Mouse (Mus musculus): ENCODE measurements around the gene Nelfcd. TPM values are rescaled to one million over a fixed set of nuclear protein-coding genes. Genes with fewer than 3 reads are reported as not detected.

Nelfcd gene
- polyA plus RNA-seq (2021) = 47.1 TPM

DNA sequence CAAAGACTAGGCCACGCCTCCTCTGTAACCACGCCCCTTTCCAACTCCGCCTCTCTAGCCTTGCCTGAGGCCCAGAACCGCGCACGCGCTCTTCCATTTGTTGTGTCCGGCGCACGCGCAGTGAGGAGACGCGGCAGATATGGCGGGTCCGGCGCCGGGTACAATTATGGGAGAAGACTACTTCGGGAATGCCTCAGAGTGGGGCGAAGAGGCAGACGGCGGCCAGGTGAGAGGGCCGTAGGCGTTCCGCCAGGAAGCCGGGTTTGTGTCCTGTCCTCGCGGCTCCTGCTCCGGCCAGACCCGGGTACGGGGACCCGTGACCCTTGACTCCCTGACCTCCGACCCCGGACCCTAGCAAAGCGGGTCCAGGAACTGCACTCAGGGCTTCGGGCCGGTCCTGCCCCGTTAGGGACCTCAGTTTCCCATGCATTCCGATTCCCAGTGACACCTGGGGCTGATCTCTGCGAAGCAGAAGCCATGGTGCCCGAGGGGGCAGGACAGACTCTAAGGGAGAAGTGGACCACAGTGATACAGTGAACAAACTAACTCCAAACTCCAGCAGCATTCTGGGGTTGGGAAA, at the start of gene Nelfcd:
Nelfcd (plus strand) TSS at position 74 of the 580 bp plus-strand sequence.
- DNase-seq (ENCODE audit: low read depth, low spot score) = peak; percentile 55
- ChIA-PET CTCF (interaction anchor here (1.1 kb wide), 1 partner anchor 43 kb away, joined by 3 read pairs; no protein-coding TSS in a partner anchor), POLR2A (no interaction called here)
- H3K27me3 ChIP-seq = no peaks in the 10 kb centered on the region
- in situ Hi-C loops (cut with MboI; ENCODE audit: low pct_unique_long_range_greater_than_20kb) = no loop called here
- peak; percentile 90 for ATAC-seq
- no peak for TF ChIP-seq CTCF (IDR thresholded peaks at IDR 0.05)

DNA sequence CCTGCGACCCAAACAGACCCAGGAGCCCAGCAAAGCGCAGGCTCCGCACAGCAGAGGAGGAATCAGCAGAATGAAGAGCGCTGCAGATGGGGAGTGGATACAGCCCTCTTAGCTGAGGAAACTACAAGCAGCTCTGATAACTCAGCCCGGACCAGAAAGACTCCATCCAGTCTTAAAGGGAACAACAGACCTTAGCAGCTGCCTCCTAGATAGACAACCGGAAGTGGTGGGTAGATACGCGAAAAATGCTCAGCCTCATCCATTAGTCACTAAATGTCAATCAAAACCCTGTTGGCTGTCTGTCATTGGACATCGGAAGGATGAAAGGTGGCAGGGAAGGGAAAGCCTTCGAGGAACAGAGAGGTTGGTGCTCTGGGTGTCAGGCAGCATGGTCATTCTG, 49.0 kb upstream of the Nelfcd start:
- DNase-seq (ENCODE audit: low read depth, low spot score) (no peak), ATAC-seq (no peak)
- in situ Hi-C loops (cut with MboI; ENCODE audit: low pct_unique_long_range_greater_than_20kb) = no loop called here
- no peak for TF ChIP-seq CTCF (IDR thresholded peaks at IDR 0.05)
- peaks cover 13% of the 10 kb centered on the region for H3K27me3 ChIP-seq
- ChIA-PET CTCF (no interaction called here), POLR2A (no interaction called here)

DNA sequence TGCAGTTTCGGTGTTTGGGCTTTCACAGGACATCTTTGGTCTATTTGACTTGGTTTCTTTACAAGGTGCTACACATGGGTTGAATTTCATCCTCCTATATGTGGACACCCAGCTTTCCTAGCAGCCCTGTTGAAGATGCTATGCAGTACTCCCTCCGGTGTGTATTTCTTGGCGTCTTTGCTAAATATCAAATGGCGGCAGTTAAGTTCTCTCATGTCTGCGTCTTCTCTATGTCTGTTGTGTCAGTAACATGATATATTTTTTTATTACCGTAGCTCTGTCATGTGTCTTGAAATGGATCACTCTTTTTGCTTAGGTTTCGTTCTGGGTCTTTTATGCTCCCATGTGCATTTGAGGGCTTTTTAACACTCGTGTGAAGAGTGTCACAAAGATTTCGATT, 34.6 kb upstream of the Nelfcd start:
- ChIA-PET CTCF (no interaction called here), POLR2A (interaction anchor here (0.7 kb wide), 1 partner anchor 56 kb away, joined by 4 read pairs; no protein-coding TSS in a partner anchor)
- no peak for DNase-seq (ENCODE audit: low read depth, low spot score)
- TF ChIP-seq CTCF (IDR thresholded peaks at IDR 0.05) = no peak
- ATAC-seq = no peak
- in situ Hi-C loops (cut with MboI; ENCODE audit: low pct_unique_long_range_greater_than_20kb) = no loop called here
- peaks cover 18% of the 10 kb centered on the region for H3K27me3 ChIP-seq

DNA sequence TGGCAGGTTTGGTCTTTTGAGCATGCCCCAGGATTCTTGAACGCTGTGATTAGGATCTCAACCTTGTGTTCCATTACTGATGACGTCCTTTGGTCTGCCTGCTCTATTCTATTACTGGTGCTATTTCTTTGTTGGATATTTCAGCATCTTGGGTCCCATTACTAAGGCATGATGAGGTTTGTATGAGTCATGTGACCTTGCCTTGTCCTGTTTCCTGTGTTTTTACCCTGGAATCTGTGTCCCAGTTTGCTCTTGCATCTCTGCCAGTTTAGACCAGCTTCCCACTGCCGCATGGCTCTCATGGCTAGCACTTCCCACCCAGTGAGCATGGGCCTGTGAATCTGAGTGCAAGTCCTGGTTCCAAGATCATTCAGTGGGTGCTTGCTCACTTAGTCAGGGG, 23.7 kb upstream of the Nelfcd start:
- no peak for DNase-seq (ENCODE audit: low read depth, low spot score)
- POLR2A ChIA-PET = no interaction called here
- CTCF ChIA-PET = no interaction called here
- no peaks in the 10 kb centered on the region for H3K27me3 ChIP-seq
- in situ Hi-C loops (cut with MboI; ENCODE audit: low pct_unique_long_range_greater_than_20kb) = no loop called here
- TF ChIP-seq CTCF (IDR thresholded peaks at IDR 0.05) = no peak
- no peak for ATAC-seq

DNA sequence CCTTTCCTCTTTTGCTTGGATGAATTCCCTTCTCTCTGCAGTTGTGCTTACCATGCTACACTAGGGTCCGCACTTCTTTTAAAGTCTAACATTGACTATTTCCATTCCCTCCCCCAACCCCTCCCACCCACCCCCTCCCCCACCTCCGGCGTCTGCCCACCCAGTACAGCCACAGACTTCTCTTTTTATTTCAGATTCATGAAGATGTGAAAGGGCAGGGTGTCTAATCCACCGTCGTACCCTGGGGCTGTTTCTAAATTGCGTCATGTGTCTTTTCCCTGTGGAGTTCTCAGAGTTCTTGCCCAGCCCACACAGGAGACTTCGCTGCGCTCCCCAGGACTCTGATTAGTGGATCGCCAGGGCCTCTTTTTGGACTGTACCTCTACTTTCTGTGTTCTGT, 23.1 kb upstream of the Nelfcd start:
- ATAC-seq (no peak), DNase-seq (ENCODE audit: low read depth, low spot score) (no peak)
- ChIA-PET CTCF (no interaction called here), POLR2A (no interaction called here)
- in situ Hi-C loops (cut with MboI; ENCODE audit: low pct_unique_long_range_greater_than_20kb) = no loop called here
- no peak for TF ChIP-seq CTCF (IDR thresholded peaks at IDR 0.05)
- H3K27me3 ChIP-seq = no peaks in the 10 kb centered on the region

DNA sequence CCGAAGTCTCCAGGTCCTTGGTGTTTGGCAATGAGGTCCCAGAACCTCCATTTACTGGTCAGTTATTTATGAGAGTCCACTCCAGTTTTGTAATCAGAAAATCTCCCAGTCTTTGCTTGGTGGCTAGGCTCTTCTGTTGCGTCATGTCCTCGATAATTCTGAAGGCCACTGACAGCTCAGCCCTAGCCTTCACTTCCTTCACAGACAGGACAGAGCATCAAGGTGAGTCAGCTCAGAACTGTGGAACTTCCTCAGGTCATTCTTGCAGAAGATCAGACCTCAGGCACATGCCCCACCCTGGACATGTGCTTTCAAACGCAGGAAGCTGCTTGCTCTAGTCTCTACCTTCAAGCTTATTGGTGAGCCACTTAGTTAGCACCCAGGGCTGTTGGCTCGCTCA, 22.2 kb upstream of the Nelfcd start:
- in situ Hi-C loops (cut with MboI; ENCODE audit: low pct_unique_long_range_greater_than_20kb) = no loop called here
- no peak for ATAC-seq
- no peak for TF ChIP-seq CTCF (IDR thresholded peaks at IDR 0.05)
- CTCF ChIA-PET = no interaction called here
- no peak for DNase-seq (ENCODE audit: low read depth, low spot score)
- POLR2A ChIA-PET = no interaction called here
- no peaks in the 10 kb centered on the region for H3K27me3 ChIP-seq

DNA sequence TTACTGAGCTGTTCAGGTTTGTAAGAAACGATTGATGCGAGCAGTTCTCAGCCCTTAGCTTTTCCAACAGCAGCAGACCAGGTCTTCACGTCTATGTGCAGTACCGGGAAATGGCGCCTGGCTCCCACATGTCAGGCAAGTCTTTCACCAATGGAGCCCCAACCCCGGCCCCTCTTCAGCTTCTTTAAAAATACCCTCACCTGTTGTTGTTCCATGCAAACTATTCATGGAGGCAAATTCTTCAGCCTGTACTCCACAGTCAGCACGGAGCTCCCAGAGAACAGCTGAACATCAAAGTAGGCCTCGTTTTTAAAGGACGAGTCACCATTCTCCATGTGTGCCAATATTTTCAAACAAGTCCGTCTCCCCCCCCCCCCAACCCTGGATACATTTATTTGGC, 19.0 kb upstream of the Nelfcd start:
- DNase-seq (ENCODE audit: low read depth, low spot score) = no peak
- CTCF ChIA-PET = interaction anchor here (0.8 kb wide), 1 partner anchor 29 kb away, joined by 3 read pairs; no protein-coding TSS in a partner anchor
- in situ Hi-C loops (cut with MboI; ENCODE audit: low pct_unique_long_range_greater_than_20kb) = no loop called here
- no peaks in the 10 kb centered on the region for H3K27me3 ChIP-seq
- ATAC-seq = no peak
- TF ChIP-seq CTCF (IDR thresholded peaks at IDR 0.05) = no peak
- POLR2A ChIA-PET = no interaction called here

DNA sequence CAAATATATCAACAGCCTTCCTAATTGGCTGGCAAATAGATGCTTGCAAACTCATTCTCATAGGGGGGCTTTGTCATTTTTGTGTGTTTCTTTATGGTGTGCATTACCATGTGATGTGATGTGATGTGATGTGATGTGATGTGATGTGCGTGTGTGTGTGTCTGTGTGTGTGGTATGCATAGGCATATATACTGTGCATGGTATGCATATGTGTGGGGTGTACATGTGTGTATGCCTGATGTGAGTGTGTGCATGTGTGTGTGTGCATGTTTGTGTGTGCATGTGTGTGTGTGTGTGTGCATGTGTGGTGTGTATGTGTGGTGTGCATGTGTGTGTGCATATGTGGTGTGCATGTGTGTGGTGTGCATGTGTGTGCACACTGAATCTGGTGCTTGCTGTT, 18.5 kb upstream of the Nelfcd start:
- ChIA-PET CTCF (no interaction called here), POLR2A (no interaction called here)
- no peak for TF ChIP-seq CTCF (IDR thresholded peaks at IDR 0.05)
- ATAC-seq = no peak
- H3K27me3 ChIP-seq = no peaks in the 10 kb centered on the region
- DNase-seq (ENCODE audit: low read depth, low spot score) = no peak
- in situ Hi-C loops (cut with MboI; ENCODE audit: low pct_unique_long_range_greater_than_20kb) = no loop called here

DNA sequence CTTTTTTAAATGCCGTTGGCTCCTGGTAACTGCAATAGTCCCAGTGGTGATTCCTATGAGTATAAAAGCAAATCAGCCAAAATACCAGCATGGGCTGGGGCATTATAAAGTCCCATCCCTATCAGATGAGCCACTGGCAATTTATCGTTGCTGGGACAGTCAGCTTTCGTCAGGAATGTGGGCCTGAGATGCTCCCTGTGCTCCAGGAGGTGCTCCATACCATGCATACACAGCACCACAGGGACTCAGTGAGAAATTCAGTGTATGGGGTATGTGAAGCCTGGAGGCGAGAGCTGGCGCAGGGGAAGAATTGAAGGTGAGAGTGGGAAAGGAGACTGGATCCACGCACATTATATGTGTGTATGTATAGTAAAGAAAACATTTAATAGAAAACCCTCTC, 17.7 kb upstream of the Nelfcd start:
- CTCF ChIA-PET = no interaction called here
- ATAC-seq = no peak
- no peak for DNase-seq (ENCODE audit: low read depth, low spot score)
- POLR2A ChIA-PET = no interaction called here
- no peaks in the 10 kb centered on the region for H3K27me3 ChIP-seq
- no peak for TF ChIP-seq CTCF (IDR thresholded peaks at IDR 0.05)
- in situ Hi-C loops (cut with MboI; ENCODE audit: low pct_unique_long_range_greater_than_20kb) = no loop called here

DNA sequence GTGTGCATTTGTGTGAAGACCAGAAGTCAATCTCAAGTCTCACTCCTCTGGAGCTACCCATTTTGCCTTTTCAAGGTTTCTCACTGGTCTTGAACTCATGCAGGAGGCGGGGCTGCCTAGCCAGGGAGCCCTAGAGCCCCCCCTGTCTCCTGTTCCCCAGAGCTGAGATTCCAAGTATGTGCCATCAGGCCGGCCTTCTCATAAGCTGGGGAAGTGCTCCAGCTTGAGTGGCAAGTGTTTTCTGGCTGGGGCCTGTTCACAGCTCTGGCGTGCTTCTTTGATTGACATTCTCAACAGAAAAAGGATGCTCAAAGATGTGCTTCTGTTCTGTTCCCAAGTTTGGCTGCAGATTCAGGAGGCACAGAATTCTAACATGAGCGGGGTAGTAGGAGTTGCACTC, 15.2 kb upstream of the Nelfcd start:
- ChIA-PET POLR2A (no interaction called here), CTCF (no interaction called here)
- no peaks in the 10 kb centered on the region for H3K27me3 ChIP-seq
- in situ Hi-C loops (cut with MboI; ENCODE audit: low pct_unique_long_range_greater_than_20kb) = no loop called here
- TF ChIP-seq CTCF (IDR thresholded peaks at IDR 0.05) = no peak
- DNase-seq (ENCODE audit: low read depth, low spot score) (no peak), ATAC-seq (no peak)

DNA sequence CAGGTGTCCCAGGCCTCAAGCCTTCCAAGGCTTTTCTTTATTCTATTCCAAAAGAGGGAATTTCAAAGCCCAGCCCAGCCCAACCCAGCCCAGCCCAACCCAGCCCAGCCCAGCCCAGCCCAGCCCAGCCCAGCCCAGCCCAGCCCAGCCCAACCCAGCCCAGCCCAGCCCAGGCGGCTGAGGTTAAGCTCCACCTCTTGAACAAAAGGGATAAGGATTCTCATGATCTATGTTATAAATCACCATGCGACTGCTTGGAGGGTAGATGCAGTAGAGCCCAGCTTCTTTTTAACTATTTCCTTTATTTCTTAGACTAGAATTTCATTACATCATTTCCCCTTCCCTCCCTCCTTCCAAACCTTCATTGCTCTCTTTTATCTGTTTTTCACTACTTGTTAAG, 5.4 kb upstream of the Nelfcd start:
- TF ChIP-seq CTCF (IDR thresholded peaks at IDR 0.05) = no peak
- ChIA-PET POLR2A (no interaction called here), CTCF (no interaction called here)
- ATAC-seq = no peak
- in situ Hi-C loops (cut with MboI; ENCODE audit: low pct_unique_long_range_greater_than_20kb) = no loop called here
- no peaks in the 10 kb centered on the region for H3K27me3 ChIP-seq
- DNase-seq (ENCODE audit: low read depth, low spot score) = no peak

DNA sequence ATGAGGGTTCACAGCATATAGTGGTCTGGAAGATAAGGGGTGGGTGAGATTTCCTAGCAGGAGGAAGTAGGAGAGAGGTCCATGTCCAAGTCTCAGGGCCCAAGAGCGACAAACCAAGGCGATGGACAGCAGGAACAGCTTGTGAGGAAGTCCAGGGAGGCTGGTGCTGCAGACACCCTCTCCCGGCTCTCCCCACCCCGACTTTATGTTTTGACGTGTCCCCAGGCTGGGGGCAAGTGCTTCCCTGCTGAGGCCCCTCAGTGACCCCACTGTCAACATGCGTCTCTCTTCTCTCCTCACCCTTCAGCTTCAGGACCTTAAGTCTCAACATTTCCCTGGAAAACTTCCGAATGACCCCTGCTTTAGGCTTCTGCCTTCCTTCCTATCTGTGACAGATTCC, 2.5 kb upstream of the Nelfcd start:
- in situ Hi-C loops (cut with MboI; ENCODE audit: low pct_unique_long_range_greater_than_20kb) = no loop called here
- DNase-seq (ENCODE audit: low read depth, low spot score) (no peak), ATAC-seq (no peak)
- CTCF ChIA-PET = no interaction called here
- no peak for TF ChIP-seq CTCF (IDR thresholded peaks at IDR 0.05)
- no peaks in the 10 kb centered on the region for H3K27me3 ChIP-seq
- POLR2A ChIA-PET = no interaction called here

Measured in Patski (cell line).